Mouse (Mus musculus) midbrain, embryonic 16.5 days (tissue): Measurements from ENCODE around the gene Fam20a. TPM values are rescaled to one million over a fixed set of nuclear protein-coding genes. Genes with fewer than 3 reads are reported as not detected.
"Not testable (repeated sequence)": the region's sequence is repeated elsewhere in the genome, so short reads cannot be mapped to it uniquely, and the experiment has no call there.

Source experiments
- ATAC-seq: fragments of 200-750 bp; cut with Nextera tagmentation; 2 replicates; pipeline ENCODE4 v1.8.0; 2017; ENCODE audit warnings: moderate TSS enrichment
- H3K27ac ChIP-seq: fragments of 300-500 bp; sonication (generic); 2 replicates; pipeline ENCODE4 v1.5.1; 2014; ENCODE audit warnings: mild to moderate bottlenecking, low read length, mixed read lengths
- H3K27me3 ChIP-seq: fragments of 300-500 bp; sonication (generic); 2 replicates; pipeline ENCODE4 v1.6.1; 2014; ENCODE audit warnings: low read depth, low read length, mixed read lengths; ENCODE audit not compliant: control insufficient read depth, insufficient read depth
- H3K36me3 ChIP-seq: fragments of 300-500 bp; sonication (generic); 2 replicates; pipeline ENCODE4 v1.6.1; 2014; ENCODE audit warnings: mild to moderate bottlenecking, low read length, moderate library complexity, mixed read lengths; ENCODE audit not compliant: control insufficient read depth, insufficient read depth
- H3K4me1 ChIP-seq: fragments of 300-500 bp; sonication (generic); 2 replicates; pipeline ENCODE4 v1.6.1; 2014; ENCODE audit warnings: mild to moderate bottlenecking, low read length, mixed read lengths; ENCODE audit not compliant: control insufficient read depth, insufficient read depth
- H3K4me2 ChIP-seq: fragments of 300-500 bp; sonication (generic); 2 replicates; pipeline ENCODE4 v1.6.1; 2014; ENCODE audit warnings: mild to moderate bottlenecking, low read length, mixed read lengths
- H3K4me3 ChIP-seq: fragments of 300-500 bp; sonication (generic); 2 replicates; pipeline ENCODE4 v1.5.1; 2014; ENCODE audit warnings: low read depth, mild to moderate bottlenecking, low read length, moderate library complexity, mixed read lengths
- H3K9ac ChIP-seq: fragments of 300-500 bp; sonication (generic); 2 replicates; pipeline ENCODE4 v1.6.1; 2014; ENCODE audit warnings: low read depth, low read length, mixed read lengths
- H3K9me3 ChIP-seq: fragments of 300-500 bp; sonication (generic); replicated peaks from 2 replicates; pipeline ENCODE4 v1.6.1; 2014; ENCODE audit warnings: mild to moderate bottlenecking, low read length, mixed read lengths; ENCODE audit not compliant: control insufficient read depth, poor library complexity, severe bottlenecking
- WGBS: fragments of 180-500 bp; shearing (Covaris S2); extraction: QIAGEN DNeasy Blood & Tissue Kit; methylation state at CpG from one replicate; pipeline ENCODE4 v1.1.7; 2014; 5-methylcytosine and 5-hydroxymethylcytosine counted together
- polyA plus RNA-seq: library from polyadenylated mRNA; unstranded; fragments of >200 nt; fragmentation: Nextera tagmentation; extraction: Ambion mirVana; gene quantifications from 2 replicates; pipeline ENCODE4 v1.2.1, GENCODE M21; 2015

Gene Fam20a
- polyA plus RNA-seq, 1 experiment from 2014 or later: 3.9 TPM

GRCm38 (mm10) chr11:109660526-109660925 lies 61.6 kb downstream of the Fam20a start:
- H3K27me3 ChIP-seq, H3K4me1 ChIP-seq, H3K9me3 ChIP-seq, H3K4me3 ChIP-seq, H3K9ac ChIP-seq, H3K27ac ChIP-seq, H3K4me2 ChIP-seq, ATAC-seq: not testable (repeated sequence)
- WGBS: 90% methylated on average over 8 of the region's 8 CpGs
- H3K36me3 ChIP-seq: peaks cover 41% of the 10 kb centered on the region

GRCm38 (mm10) chr11:109656232-109656631 lies 65.8 kb downstream of the Fam20a start:
- H3K36me3 ChIP-seq: peaks cover 22% of the 10 kb centered on the region
- no peak overlapping the region for H3K4me3 ChIP-seq
- H3K27ac ChIP-seq: no peak overlapping the region
- no peak overlapping the region for H3K4me2 ChIP-seq
- H3K27me3 ChIP-seq: no peaks in the 10 kb centered on the region
- no peaks in the 10 kb centered on the region for H3K9me3 ChIP-seq
- no peak for ATAC-seq
- 92% methylated on average over 7 of the region's 7 CpGs for WGBS
- H3K9ac ChIP-seq: no peak overlapping the region
- H3K4me1 ChIP-seq: peaks cover 28% of the 10 kb centered on the region

- Histone ChIP-seq H3K4me2 (no peak overlapping the region), H3K27ac (no peak overlapping the region), H3K27me3 (no peaks in the 10 kb centered on the region), H3K9ac (no peak overlapping the region), H3K4me1 (peaks cover 28% of the 10 kb centered on the region), H3K9me3 (no peaks in the 10 kb centered on the region), H3K4me3 (no peak overlapping the region), H3K36me3 (0 out of 2 replicates have a peak, but pooled peaks cover 9% of the 10 kb centered on the region)
- no peak for ATAC-seq
- 90% methylated on average over 6 of the region's 6 CpGs for WGBS
These were observed 67.5 kb downstream of the Fam20a start for GRCm38 (mm10) chr11:109654581-109654980.

GRCm38 (mm10) chr11:109653201-109653600 lies 68.9 kb downstream of the Fam20a start:
- H3K27ac ChIP-seq: no peak overlapping the region
- peak overlapping the region; percentile 4; the same call in 1 of the 2 replicates for H3K9ac ChIP-seq
- peaks cover 39% of the 10 kb centered on the region for H3K4me1 ChIP-seq
- no peaks in the 10 kb centered on the region for H3K9me3 ChIP-seq
- 0 out of 2 replicates have a peak, but pooled peaks cover 9% of the 10 kb centered on the region for H3K36me3 ChIP-seq
- no peak overlapping the region for H3K4me3 ChIP-seq
- ATAC-seq: no peak
- WGBS: 65% methylated on average over 8 of the region's 8 CpGs
- no peaks in the 10 kb centered on the region for H3K27me3 ChIP-seq
- H3K4me2 ChIP-seq: peak overlapping the region; percentile 98

GRCm38 (mm10) chr11:109652505-109652904 lies 69.6 kb downstream of the Fam20a start:
- peak overlapping the region; percentile 95 for H3K4me3 ChIP-seq
- H3K27me3 ChIP-seq: no peaks in the 10 kb centered on the region
- no peak overlapping the region for H3K27ac ChIP-seq
- H3K4me2 ChIP-seq: peak overlapping the region; percentile 98
- H3K36me3 ChIP-seq: 0 out of 2 replicates have a peak, but pooled peaks cover 9% of the 10 kb centered on the region
- peak overlapping the region; percentile 97 for H3K9ac ChIP-seq
- WGBS: 57% methylated on average over 6 of the region's 6 CpGs
- no peak for ATAC-seq
- H3K9me3 ChIP-seq: no peaks in the 10 kb centered on the region
- H3K4me1 ChIP-seq: peaks cover 43% of the 10 kb centered on the region

GRCm38 (mm10) chr11:109651566-109652024 lies 70.5 kb downstream of the Fam20a start:
- H3K4me2 ChIP-seq: peak overlapping the region; percentile 98
- H3K27ac ChIP-seq: peak overlapping the region; percentile 97
- H3K4me3 ChIP-seq: peak overlapping the region; percentile 95
- no peaks in the 10 kb centered on the region for H3K9me3 ChIP-seq
- H3K36me3 ChIP-seq: 0 out of 2 replicates have a peak, but pooled peaks cover 6% of the 10 kb centered on the region
- under 1% methylated on average over 21 of the region's 21 CpGs for WGBS
- H3K27me3 ChIP-seq: no peaks in the 10 kb centered on the region
- ATAC-seq: 0 out of 2 replicates have a peak, but pooled peaks have one; percentile 1
- H3K4me1 ChIP-seq: peaks cover 43% of the 10 kb centered on the region
- H3K9ac ChIP-seq: peak overlapping the region; percentile 97

GRCm38 (mm10) chr11:109650788-109651565 lies 71.1 kb downstream of the Fam20a start:
- H3K4me3 ChIP-seq: peak overlapping the region; percentile 95
- H3K27me3 ChIP-seq: no peaks in the 10 kb centered on the region
- peaks cover 43% of the 10 kb centered on the region for H3K4me1 ChIP-seq
- peak; percentile 94 for ATAC-seq
- peak overlapping the region; percentile 98 for H3K4me2 ChIP-seq
- H3K36me3 ChIP-seq: 0 out of 2 replicates have a peak, but pooled peaks cover 4% of the 10 kb centered on the region
- peak overlapping the region; percentile 97 for H3K27ac ChIP-seq
- H3K9ac ChIP-seq: peak overlapping the region; percentile 97
- H3K9me3 ChIP-seq: no peaks in the 10 kb centered on the region
- WGBS: under 1% methylated on average over 65 of the region's 90 CpGs

GRCm38 (mm10) chr11:109649975-109650701 lies 71.9 kb downstream of the Fam20a start:
- Histone ChIP-seq H3K27ac (peak overlapping the region; percentile 97), H3K9me3 (no peaks in the 10 kb centered on the region), H3K4me3 (peak overlapping the region; percentile 95), H3K36me3 (0 out of 2 replicates have a peak, but pooled peaks cover 4% of the 10 kb centered on the region), H3K4me1 (peaks cover 41% of the 10 kb centered on the region), H3K27me3 (no peaks in the 10 kb centered on the region), H3K4me2 (peak overlapping the region; percentile 65), H3K9ac (peak overlapping the region; percentile 97)
- peak; percentile 83 for ATAC-seq
- WGBS: under 1% methylated on average over 31 of the region's 31 CpGs
